Mouse (Mus musculus) olfactory bulb, adult 2 months (tissue): ENCODE measurements around the gene Clec5a. TPM values are rescaled to one million over a fixed set of nuclear protein-coding genes. Genes with fewer than 3 reads are reported as not detected.

Source experiments
- H3K27ac ChIP-seq: fragments of 200-500 bp; 2 replicates; pipeline ENCODE4 v1.5.1; 2012; ENCODE audit warnings: low read depth, low read length; ENCODE audit not compliant: insufficient read depth
- H3K4me1 ChIP-seq: fragments of 200-500 bp; 2 replicates; pipeline ENCODE4 v1.6.1; 2012; ENCODE audit warnings: low read length; ENCODE audit not compliant: control insufficient read depth, insufficient read depth
- H3K4me3 ChIP-seq: fragments of 200-500 bp; 2 replicates; pipeline ENCODE4 v1.5.1; 2012; ENCODE audit warnings: mild to moderate bottlenecking, low read depth, low read length, moderate library complexity; ENCODE audit not compliant: insufficient read depth
- CTCF ChIP-seq: fragments of 200-500 bp; IDR thresholded peaks from 2 replicates; pipeline ENCODE4 v1.5.1; 2012; ENCODE audit warnings: low read depth, mild to moderate bottlenecking, low read length, moderate library complexity; ENCODE audit not compliant: insufficient read depth
- POLR2A ChIP-seq: fragments of 200-500 bp; IDR thresholded peaks from 2 replicates; pipeline ENCODE4 v1.6.1; 2012; ENCODE audit warnings: mild to moderate bottlenecking, low read depth, low read length, moderate library complexity; ENCODE audit not compliant: insufficient read depth
- WGBS: fragments of 180-500 bp; shearing (Covaris S2); methylation state at CpG from one replicate; pipeline ENCODE4 v1.1.7; 2018; 5-methylcytosine and 5-hydroxymethylcytosine counted together
- polyA plus RNA-seq: library from polyadenylated mRNA; stranded (reverse); fragments of >200 nt; gene quantifications from 2 replicates; pipeline ENCODE4 v1.2.4, GENCODE M21; 2012; ENCODE audit warnings: low replicate concordance; ENCODE audit not compliant: missing spikeins, insufficient read depth, insufficient read length

Gene Clec5a
- polyA plus RNA-seq, 1 experiment, result not detected

DNA sequence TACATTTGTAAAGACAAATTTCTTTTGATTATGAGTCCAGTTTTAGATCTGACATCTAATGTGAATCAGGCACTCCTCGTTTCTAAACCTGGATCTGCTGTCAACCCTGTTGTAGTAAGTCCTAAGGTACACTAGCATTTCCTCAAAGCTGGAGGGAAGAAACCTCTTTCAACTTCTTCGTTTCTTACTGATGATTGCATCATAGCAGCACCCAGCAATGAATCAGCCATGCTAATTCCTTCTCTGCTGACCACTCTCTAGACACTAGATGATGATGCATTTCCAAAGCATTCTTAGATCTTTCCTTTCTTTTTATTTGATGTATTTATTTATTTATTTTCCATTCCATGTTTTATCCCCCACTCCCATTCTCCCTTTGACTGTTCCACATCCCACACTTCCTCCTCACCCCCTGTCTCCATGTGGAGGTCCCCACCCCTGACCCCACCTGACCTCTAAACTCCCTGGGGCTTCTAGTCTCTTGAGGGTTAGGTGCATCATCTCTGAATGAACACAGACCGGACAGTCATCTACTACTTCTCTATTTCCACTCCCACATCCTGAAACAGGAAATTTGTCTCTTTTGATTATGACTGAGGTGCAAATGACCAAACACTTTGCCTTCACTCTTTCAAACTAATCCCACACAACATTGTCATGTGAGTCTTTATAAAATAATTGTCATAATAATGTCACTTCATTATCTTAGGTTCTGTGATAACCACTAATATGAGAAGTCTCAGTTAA is 9.4 kb upstream of the Clec5a start:
- 68% methylated on average over 3 of the region's 3 CpGs for WGBS
- no peak for TF ChIP-seq CTCF
- TF ChIP-seq POLR2A, result no peak
- no peak overlapping the region for H3K27ac ChIP-seq
- no peak overlapping the region for H3K4me3 ChIP-seq
- H3K4me1 ChIP-seq, result no peaks in the 10 kb centered on the region

DNA sequence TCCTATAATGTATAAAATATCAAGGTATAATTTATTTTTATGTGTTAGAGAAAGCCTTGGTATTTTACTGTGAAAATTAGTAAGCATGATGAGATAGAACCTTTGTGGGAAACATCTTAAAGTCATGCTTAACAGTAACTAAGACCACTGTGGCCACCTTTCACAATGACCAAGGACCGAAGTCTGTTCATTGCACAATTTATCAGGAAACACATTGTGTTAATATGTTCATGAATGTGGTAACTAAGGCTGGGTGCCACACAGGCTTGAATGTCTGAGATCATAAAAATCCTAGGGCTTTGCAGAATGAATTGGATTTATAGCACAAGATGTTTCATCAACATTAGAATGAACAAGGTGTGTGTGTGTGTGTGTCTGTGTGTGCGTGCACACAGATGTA is 2.7 kb upstream of the Clec5a start:
- TF ChIP-seq CTCF, result no peak
- TF ChIP-seq POLR2A, result no peak
- no peak overlapping the region for H3K27ac ChIP-seq
- H3K4me1 ChIP-seq, result no peaks in the 10 kb centered on the region
- 96% methylated on average over 2 of the region's 2 CpGs for WGBS
- no peak overlapping the region for H3K4me3 ChIP-seq

DNA sequence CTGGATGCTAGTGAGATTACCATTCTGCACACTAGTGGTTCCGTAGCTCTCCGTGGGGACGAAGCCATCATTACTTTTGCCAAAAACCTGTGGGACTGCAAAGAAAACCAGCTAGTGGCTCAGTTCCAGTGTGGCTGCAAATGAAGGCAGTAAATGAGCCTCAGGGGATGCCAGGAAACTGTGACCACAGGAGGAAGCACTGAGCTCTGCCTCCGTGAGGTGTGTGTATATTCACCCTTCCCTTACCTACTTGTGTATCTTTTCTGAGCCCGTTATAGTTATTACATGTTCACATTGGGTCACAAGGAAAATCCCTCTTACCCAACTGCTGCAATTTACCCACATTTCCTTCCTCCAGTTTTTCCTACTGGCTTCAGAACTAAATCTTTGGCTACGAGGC is 1.3 kb downstream of the Clec5a start:
- WGBS, result 55% methylated on average over 6 of the region's 6 CpGs
- no peak overlapping the region for H3K27ac ChIP-seq
- TF ChIP-seq CTCF (no peak), POLR2A (no peak)
- no peaks in the 10 kb centered on the region for H3K4me1 ChIP-seq
- H3K4me3 ChIP-seq, result no peak overlapping the region

- TF ChIP-seq CTCF, result no peak
- no peak for TF ChIP-seq POLR2A
- 84% methylated on average over 1 of the region's 1 CpGs for WGBS
- Histone ChIP-seq H3K27ac (no peak overlapping the region), H3K4me1 (no peaks in the 10 kb centered on the region), H3K4me3 (no peak overlapping the region)
Measured at GRCm38 (mm10) chr6:40576305-40576704, 9.3 kb downstream of the Clec5a start.

DNA sequence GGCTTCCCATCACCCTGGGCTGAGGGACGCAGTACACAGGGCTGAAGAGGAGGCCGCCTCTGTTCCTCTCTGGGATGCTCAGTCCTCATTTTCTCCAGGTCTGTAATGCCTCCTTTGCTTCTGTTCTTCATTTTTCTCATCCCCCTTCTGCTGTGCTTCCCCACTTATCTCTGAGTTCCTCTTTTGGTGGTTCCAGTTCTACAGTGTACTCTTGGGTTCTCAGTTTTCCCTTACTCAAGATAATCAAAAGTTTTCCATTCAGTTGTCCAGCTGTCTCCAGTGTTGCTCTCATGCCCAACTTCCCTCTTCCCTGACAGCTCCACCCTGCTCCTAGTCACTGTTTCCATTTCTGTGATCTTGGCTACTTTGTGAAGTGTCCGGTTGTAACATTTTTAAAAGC is 12.0 kb downstream of the Clec5a start:
- Histone ChIP-seq H3K4me3 (no peak overlapping the region), H3K4me1 (no peaks in the 10 kb centered on the region), H3K27ac (no peak overlapping the region)
- WGBS, result 83% methylated on average over 3 of the region's 3 CpGs
- TF ChIP-seq POLR2A, result no peak
- TF ChIP-seq CTCF, result no peak

DNA sequence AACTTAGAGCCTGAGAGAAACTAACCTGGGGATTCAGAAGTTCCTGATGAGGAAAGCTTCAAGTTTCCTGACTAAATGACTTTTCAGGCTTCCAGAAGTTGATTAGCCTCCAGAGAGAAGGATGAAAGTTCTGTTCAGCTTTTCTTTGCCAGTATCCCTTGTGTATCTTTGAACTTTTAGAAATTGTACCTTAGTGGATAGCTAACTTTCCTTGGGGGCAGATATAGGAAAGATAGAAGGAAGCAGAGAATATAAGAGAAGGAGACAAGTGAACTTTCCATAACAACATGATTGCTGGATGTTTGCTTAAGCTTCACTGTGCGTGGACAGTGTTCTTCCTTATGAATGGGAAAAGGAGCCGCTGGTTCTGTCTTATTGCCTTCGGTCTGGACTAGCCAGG is 16.4 kb downstream of the Clec5a start, which contains the start of gene Olfr460:
Gene Olfr460, plus strand, starts transcription at position 301 of the 400 bp plus-strand sequence.
- 89% methylated on average over 3 of the region's 3 CpGs for WGBS
- TF ChIP-seq POLR2A, result no peak
- no peak for TF ChIP-seq CTCF
- H3K4me1 ChIP-seq, result no peaks in the 10 kb centered on the region

GRCm38 (mm10) chr6:40554950-40555349 is 30.7 kb downstream of the Clec5a start, which contains the start of gene Olfr461:
TSS of gene Olfr461 (minus strand) at chr6:40555050.
- H3K4me1 ChIP-seq, result no peaks in the 10 kb centered on the region

More for the DNA sequence above, 16.4 kb downstream of the Clec5a start, which contains the start of gene Olfr460:
- Histone ChIP-seq H3K27ac (no peak within 1 kb of the TSS), H3K4me3 (no peak within 1 kb of the TSS)

GRCm38 (mm10) chr6:40544690-40545089 is 40.9 kb downstream of the Clec5a start:
- H3K27ac ChIP-seq, result no peak overlapping the region
- H3K4me1 ChIP-seq, result no peaks in the 10 kb centered on the region
- WGBS, result 75% methylated on average over 10 of the region's 10 CpGs
- H3K4me3 ChIP-seq, result no peak overlapping the region
- no peak for TF ChIP-seq CTCF
- TF ChIP-seq POLR2A, result no peak

More at GRCm38 (mm10) chr6:40554950-40555349, 30.7 kb downstream of the Clec5a start, which contains the start of gene Olfr461:
- Histone ChIP-seq H3K27ac (no peak within 1 kb of the TSS), H3K4me3 (no peak within 1 kb of the TSS)
- 86% methylated on average over 2 of the region's 2 CpGs for WGBS
- TF ChIP-seq CTCF (no peak), POLR2A (no peak)

Other genes starting within 250 kb of the Clec5a start
- 44.9 and 190 TPM in 2 replicates for gene E330009J07Rik, start 149.7 kb downstream of the Clec5a start, polyA plus RNA-seq
- not detected in 2 replicates for gene Wee2, start 146.7 kb downstream of the Clec5a start, polyA plus RNA-seq
- not detected in 2 replicates for gene Ssbp1, start 114.5 kb downstream of the Clec5a start, polyA plus RNA-seq
- not detected in 2 replicates for gene Tas2r137, start 94.6 kb downstream of the Clec5a start, polyA plus RNA-seq
- not detected in 2 replicates for gene Tas2r108, start 92.3 kb downstream of the Clec5a start, polyA plus RNA-seq
- gene Prss37, start 66.3 kb downstream of the Clec5a start, polyA plus RNA-seq, result not detected in 2 replicates
- gene Olfr461, start 30.8 kb downstream of the Clec5a start, polyA plus RNA-seq, result not detected in 2 replicates
- not detected in 2 replicates for gene Olfr460, start 16.3 kb downstream of the Clec5a start, polyA plus RNA-seq
- not detected in 2 replicates for gene Tas2r138, start 27.5 kb upstream of the Clec5a start, polyA plus RNA-seq
- gene Mgam, start 43.0 kb upstream of the Clec5a start, polyA plus RNA-seq, result not detected in 2 replicates